Mouse (Mus musculus): ENCODE results near the gene Olfr427.

GRCm38 (mm10) chr1:174051931-174052536 is 44.7 kb upstream of the Olfr427 start:
- TF ChIP-seq EP300 (optimal IDR thresholded peaks at IDR 0.05): no peak
- no peak for TF ChIP-seq CTCF (IDR thresholded peaks at IDR 0.05; ENCODE audit: low read depth)
